Mouse (Mus musculus) embryonic facial prominence, embryonic 12.5 days (tissue): ENCODE data around the gene Lef1. TPM values are rescaled to one million over a fixed set of nuclear protein-coding genes. Genes with fewer than 3 reads are reported as not detected.
A peak's percentile ranks its signal among the peaks of the same experiment; 100 is the strongest.

Experiments used
- ATAC-seq: fragments of 200-750 bp; cut with Nextera tagmentation; 2 replicates; pipeline ENCODE4 v1.8.0; 2017; ENCODE audit not compliant: insufficient number of reproducible peaks, insufficient read depth, low FRiP score, low TSS enrichment
- H3K27ac ChIP-seq: fragments of 300-500 bp; sonication (generic); 2 replicates; pipeline ENCODE4 v1.5.1; 2016; ENCODE audit warnings: mild to moderate bottlenecking
- H3K27me3 ChIP-seq: fragments of 300-500 bp; sonication (generic); 2 replicates; pipeline ENCODE4 v1.6.1; 2016; ENCODE audit warnings: mild to moderate bottlenecking, moderate library complexity
- H3K36me3 ChIP-seq: fragments of 300-500 bp; sonication (generic); 2 replicates; pipeline ENCODE4 v1.6.1; 2016; ENCODE audit warnings: mild to moderate bottlenecking
- H3K4me1 ChIP-seq: fragments of 300-500 bp; sonication (generic); 2 replicates; pipeline ENCODE4 v1.6.1; 2016
- H3K4me2 ChIP-seq: fragments of 300-500 bp; sonication (generic); replicated peaks from 2 replicates; pipeline ENCODE4 v1.6.1; 2016; ENCODE audit warnings: mild to moderate bottlenecking, moderate library complexity
- H3K4me3 ChIP-seq: fragments of 300-500 bp; sonication (generic); 2 replicates; pipeline ENCODE4 v1.5.1; 2016; ENCODE audit warnings: mild to moderate bottlenecking
- H3K9ac ChIP-seq: fragments of 300-500 bp; sonication (generic); 2 replicates; pipeline ENCODE4 v1.6.1; 2016; ENCODE audit warnings: mild to moderate bottlenecking, moderate library complexity
- H3K9me3 ChIP-seq: fragments of 300-500 bp; sonication (generic); 2 replicates; pipeline ENCODE4 v1.6.1; 2016; ENCODE audit warnings: mild to moderate bottlenecking, moderate library complexity
- WGBS: fragments of 180-500 bp; shearing (Covaris S2); methylation state at CpG from one replicate; pipeline ENCODE4 v1.1.7; 2016; 5-methylcytosine and 5-hydroxymethylcytosine counted together
- polyA plus RNA-seq: library from polyadenylated mRNA; unstranded; fragments of >200 nt; fragmentation: Nextera tagmentation; extraction: Ambion mirVana; gene quantifications from 2 replicates; pipeline ENCODE4 v1.2.1, GENCODE M21; 2016

The Lef1 gene
- 107 TPM in 2 replicates for polyA plus RNA-seq

DNA sequence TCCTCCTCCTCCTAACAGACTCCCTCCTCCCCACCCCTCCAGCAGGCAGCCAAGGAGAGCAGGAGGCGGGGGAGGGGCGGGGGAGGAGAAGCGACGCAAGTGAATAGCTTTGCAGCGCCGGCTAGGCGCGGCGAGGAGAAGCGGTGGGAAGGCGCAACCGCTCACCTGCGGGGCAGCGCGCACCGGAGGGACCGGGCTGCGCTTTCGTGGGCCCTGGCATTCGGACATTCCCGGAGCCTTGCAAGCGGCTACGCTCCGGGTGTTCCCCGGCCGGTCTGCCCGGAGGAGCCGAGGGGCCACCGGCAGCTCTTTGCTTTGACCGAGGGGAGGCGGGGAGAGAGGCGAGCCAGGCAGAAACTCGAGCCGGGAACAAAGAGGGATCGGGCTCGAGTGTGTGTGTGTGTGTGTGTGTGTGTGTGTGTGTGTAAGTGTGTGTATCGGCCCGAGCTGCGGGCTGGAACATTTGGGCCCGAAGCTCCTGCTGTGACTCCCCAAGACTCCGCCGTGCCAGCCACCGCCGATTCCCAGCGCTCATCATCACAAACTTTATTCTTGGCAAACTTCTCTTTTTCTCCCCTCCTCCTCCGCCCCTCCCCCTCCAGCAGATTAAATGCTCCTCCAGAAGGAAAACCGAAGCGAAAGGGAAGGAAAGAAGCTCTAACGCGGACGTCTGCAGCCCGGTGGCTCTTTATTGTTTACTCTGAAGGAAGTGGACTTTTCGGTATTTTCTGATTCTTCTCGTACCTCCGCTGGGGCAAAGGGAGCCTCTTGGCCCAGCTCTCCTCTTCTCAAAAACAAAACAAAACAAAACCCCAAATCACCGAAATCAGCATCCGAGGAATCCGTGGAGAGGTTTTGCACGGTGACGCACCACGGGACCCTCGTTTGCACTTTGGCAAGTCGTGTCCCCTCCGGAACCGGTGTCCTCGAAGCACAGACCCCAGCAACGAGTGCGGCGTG lies at the start of gene Lef1:
Lef1 (plus strand) TSS at position 281 of the 960 bp plus-strand sequence.
- peak; percentile 23; the same call in 1 of the 2 replicates for ATAC-seq

DNA sequence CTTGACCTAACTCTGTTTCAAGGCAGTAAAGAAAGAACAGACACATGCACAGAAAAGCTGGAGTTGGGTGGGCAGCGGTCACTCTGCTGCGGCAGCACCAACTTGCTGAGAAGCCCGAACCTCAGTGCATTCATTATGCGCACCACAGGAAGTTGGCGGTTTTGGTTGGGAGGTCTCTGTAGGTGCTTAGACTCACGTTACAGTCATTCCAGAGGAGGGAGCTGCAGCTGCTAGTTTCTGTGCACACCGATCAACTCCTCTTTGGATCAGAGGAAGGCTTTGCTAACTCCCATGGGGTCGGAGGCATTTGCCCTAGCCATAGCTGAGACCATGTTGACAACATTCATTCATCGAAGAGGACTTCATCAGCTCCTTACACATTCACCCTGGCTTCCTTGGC lies 45.3 kb upstream of the Lef1 start:
- H3K27me3 ChIP-seq = no peaks in the 10 kb centered on the region
- WGBS = 75% methylated on average over 9 of the region's 9 CpGs
- H3K27ac ChIP-seq = no peak overlapping the region
- no peak overlapping the region for H3K4me3 ChIP-seq
- ATAC-seq = no peak
- H3K36me3 ChIP-seq = no peaks in the 10 kb centered on the region
- peaks cover 6% of the 10 kb centered on the region; the same call in 1 of the 2 replicates for H3K4me1 ChIP-seq
- no peak overlapping the region for H3K9ac ChIP-seq
- no peaks in the 10 kb centered on the region for H3K9me3 ChIP-seq
- H3K4me2 ChIP-seq = no peak overlapping the region

More for the DNA sequence above, at the start of gene Lef1:
- H3K36me3 ChIP-seq = no peaks in the 10 kb centered on the region
- peak within 1 kb of the TSS; percentile 80 for H3K4me2 ChIP-seq
- peak within 1 kb of the TSS; percentile 68 for H3K4me3 ChIP-seq
- peaks cover 32% of the 10 kb centered on the region for H3K27me3 ChIP-seq
- H3K9ac ChIP-seq = peak within 1 kb of the TSS; percentile 82
- no peaks in the 10 kb centered on the region for H3K9me3 ChIP-seq
- WGBS = under 1% methylated on average over 61 of the region's 69 CpGs
- H3K4me1 ChIP-seq = peaks cover 29% of the 10 kb centered on the region
- H3K27ac ChIP-seq = peak within 1 kb of the TSS; percentile 88

DNA sequence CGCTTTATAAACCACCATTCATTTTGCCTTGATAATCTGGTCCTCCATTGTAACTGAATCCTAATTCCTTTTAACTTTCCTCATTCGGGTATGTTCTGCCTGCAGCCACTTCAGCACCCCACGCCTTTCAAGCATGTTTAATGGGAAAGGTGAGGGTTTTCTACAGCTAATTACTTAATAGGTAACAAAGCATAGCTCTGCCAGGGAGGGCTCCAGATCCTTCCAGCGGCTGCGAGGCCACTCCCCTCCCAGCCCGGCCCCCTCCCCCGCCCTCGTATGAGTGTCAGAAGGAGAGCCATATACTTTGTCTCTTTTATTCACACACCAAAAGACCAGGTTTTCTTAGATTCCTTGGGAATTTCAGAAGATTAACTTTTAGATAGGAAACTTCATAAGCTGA lies 44.1 kb upstream of the Lef1 start:
- WGBS = 23% methylated on average over 8 of the region's 8 CpGs
- no peak overlapping the region for H3K9ac ChIP-seq
- peaks cover 6% of the 10 kb centered on the region; the same call in 1 of the 2 replicates for H3K4me1 ChIP-seq
- H3K27ac ChIP-seq = no peak overlapping the region
- no peak overlapping the region for H3K4me3 ChIP-seq
- H3K27me3 ChIP-seq = no peaks in the 10 kb centered on the region
- H3K4me2 ChIP-seq = 0 out of 2 replicates have a peak overlapping the region, but pooled peaks have one; percentile 9
- no peak for ATAC-seq
- no peaks in the 10 kb centered on the region for H3K9me3 ChIP-seq
- no peaks in the 10 kb centered on the region for H3K36me3 ChIP-seq

DNA sequence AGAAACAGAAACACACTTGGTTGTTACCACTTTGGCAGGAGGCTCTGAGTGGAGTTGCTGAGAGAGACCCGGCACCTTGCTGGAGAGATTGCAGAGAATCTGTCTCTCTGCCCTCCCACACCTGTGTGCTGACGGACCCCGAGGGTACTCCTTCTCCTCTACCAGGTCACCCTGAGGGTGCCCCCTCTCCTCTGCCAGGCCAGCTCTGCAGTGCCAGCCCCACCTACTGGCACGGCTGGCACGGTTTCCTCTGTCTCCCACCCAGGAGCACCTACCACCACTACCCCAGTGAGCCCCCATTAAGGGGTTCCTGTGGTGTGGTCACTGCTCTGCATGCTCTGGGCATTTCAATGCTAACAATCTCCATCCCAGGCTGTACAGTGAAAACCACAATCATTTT lies 42.3 kb upstream of the Lef1 start:
- peaks cover 6% of the 10 kb centered on the region; the same call in 1 of the 2 replicates for H3K4me1 ChIP-seq
- no peak for ATAC-seq
- no peaks in the 10 kb centered on the region for H3K27me3 ChIP-seq
- H3K9me3 ChIP-seq = no peaks in the 10 kb centered on the region
- H3K9ac ChIP-seq = no peak overlapping the region
- no peak overlapping the region for H3K27ac ChIP-seq
- H3K36me3 ChIP-seq = no peaks in the 10 kb centered on the region
- H3K4me2 ChIP-seq = no peak overlapping the region
- 90% methylated on average over 5 of the region's 5 CpGs for WGBS
- no peak overlapping the region for H3K4me3 ChIP-seq

DNA sequence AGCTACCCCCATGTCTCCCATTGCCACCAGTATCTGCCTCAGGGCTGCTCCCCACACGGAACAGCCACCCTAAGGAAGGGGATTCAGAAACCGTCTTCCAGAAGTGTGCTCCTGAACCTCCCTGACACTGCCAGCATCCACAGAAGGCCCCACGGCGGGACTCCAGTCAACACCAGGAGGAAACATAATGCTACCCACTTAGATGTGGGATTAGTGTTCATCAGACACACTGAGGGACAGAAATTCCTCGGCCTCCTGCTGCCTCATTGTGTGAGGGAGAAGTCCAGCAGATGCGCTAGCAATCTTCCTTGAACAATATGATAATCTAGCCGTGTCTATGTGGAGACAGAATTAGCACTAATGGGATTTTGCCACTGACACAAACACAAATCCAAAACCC lies 40.1 kb upstream of the Lef1 start:
- H3K27ac ChIP-seq = no peak overlapping the region
- no peaks in the 10 kb centered on the region; the same call in 1 of the 2 replicates for H3K27me3 ChIP-seq
- H3K4me1 ChIP-seq = peaks cover 6% of the 10 kb centered on the region; the same call in 1 of the 2 replicates
- H3K4me3 ChIP-seq = no peak overlapping the region
- ATAC-seq = no peak
- 54% methylated on average over 7 of the region's 7 CpGs for WGBS
- no peaks in the 10 kb centered on the region for H3K9me3 ChIP-seq
- H3K36me3 ChIP-seq = no peaks in the 10 kb centered on the region
- no peak overlapping the region for H3K4me2 ChIP-seq
- no peak overlapping the region for H3K9ac ChIP-seq

DNA sequence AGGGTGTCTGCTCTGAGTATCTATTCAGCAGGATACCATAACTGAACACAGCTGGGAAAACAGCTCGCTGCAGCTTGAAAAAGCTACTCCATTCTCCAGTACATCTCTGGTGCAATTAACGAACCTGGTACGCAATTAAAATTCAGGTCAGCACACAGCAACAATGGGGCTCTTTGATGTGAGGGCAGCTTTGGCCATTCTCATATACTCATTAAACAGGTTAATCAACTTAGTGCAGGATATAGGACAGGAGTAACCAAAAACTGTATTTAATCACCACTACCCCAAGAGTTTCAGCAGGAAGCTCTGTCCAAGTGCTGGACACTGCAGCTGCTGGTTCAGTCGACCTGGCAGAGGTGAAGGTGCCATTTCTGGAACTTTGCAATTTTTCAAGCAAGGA lies 37.6 kb upstream of the Lef1 start:
- no peak for ATAC-seq

DNA sequence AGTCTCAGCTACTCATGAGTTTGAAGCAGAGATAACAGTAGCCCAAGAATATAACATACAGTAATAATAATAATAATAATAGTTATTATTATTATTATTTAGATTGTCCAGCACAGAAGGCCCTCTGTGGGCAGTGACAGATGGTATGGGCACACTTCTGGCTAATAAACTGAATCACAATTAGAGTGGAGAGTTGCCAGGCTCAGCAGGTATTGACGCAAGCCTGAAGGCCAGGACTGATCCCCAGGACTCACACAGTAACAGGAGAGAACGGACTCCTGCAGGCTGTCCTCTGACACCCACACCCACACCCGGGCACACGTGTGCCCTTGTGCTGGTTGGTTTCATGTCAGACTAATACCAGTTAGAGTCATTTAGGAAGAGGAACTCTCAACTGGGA lies 36.3 kb upstream of the Lef1 start:
- H3K27me3 ChIP-seq = no peaks in the 10 kb centered on the region; the same call in 1 of the 2 replicates
- no peak overlapping the region for H3K4me3 ChIP-seq
- no peak overlapping the region for H3K4me2 ChIP-seq
- H3K36me3 ChIP-seq = no peaks in the 10 kb centered on the region
- H3K9ac ChIP-seq = no peak overlapping the region
- ATAC-seq = no peak
- H3K4me1 ChIP-seq = no peaks in the 10 kb centered on the region
- 84% methylated on average over 4 of the region's 4 CpGs for WGBS
- H3K9me3 ChIP-seq = no peaks in the 10 kb centered on the region
- H3K27ac ChIP-seq = no peak overlapping the region

More for the DNA sequence above, 37.6 kb upstream of the Lef1 start:
- Histone ChIP-seq H3K4me2 (no peak overlapping the region), H3K9me3 (no peaks in the 10 kb centered on the region), H3K36me3 (no peaks in the 10 kb centered on the region), H3K4me1 (no peaks in the 10 kb centered on the region), H3K4me3 (no peak overlapping the region), H3K27me3 (no peaks in the 10 kb centered on the region; the same call in 1 of the 2 replicates), H3K27ac (no peak overlapping the region), H3K9ac (no peak overlapping the region)
- WGBS = 47% methylated on average over 4 of the region's 4 CpGs

DNA sequence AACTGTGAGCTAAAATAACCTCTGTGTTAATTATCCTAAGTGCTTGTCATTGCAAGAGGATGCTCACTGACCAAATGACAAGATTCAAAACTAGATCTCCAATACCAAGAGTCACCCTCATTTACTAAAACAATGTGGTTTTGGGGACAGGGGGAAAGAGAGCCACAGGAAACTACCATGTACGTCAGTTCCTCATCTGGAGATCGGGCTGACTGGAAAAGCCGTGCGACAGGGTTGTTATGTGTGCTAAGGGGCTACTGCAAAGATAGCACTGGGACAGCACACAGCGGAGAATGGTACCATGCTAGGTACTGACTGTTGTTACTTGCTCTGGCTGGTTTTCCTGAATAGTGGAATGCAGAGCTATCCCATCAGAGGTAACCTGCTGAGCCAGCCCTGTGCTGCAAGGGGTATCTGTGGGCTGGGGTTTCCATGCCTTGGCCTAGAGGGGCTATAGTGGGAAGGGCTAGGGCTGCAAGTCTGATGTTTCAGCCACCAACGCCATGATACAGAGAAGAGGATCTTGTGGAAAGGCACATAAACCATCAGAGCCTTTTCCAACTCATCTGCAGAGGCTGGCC lies 32.1 kb upstream of the Lef1 start:
- Histone ChIP-seq H3K4me1 (no peaks in the 10 kb centered on the region), H3K4me2 (no peak overlapping the region), H3K27me3 (no peaks in the 10 kb centered on the region; the same call in 1 of the 2 replicates), H3K36me3 (no peaks in the 10 kb centered on the region), H3K4me3 (no peak overlapping the region), H3K27ac (no peak overlapping the region), H3K9ac (no peak overlapping the region), H3K9me3 (no peaks in the 10 kb centered on the region)
- WGBS = 85% methylated on average over 6 of the region's 6 CpGs
- ATAC-seq = no peak

DNA sequence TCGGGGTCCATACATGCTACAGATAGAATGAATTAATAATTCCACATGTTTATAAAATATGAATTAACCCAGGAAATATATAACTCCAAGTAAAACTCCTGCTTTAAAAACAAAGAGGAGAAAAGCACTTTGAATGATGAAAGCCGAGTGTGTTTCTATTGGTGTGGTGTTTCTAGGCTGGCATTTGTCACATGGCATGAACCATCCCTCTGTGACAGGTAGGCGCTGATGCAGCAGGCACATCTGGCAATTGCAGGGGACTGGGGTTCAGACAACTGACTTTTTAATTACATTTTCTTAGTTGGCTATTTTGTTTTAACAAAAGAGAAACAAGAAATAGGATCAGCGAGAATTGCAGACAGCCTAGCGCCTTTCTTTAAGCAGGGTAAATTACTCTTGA lies 31.6 kb upstream of the Lef1 start:
- Histone ChIP-seq H3K4me1 (no peaks in the 10 kb centered on the region), H3K9me3 (no peaks in the 10 kb centered on the region), H3K27ac (no peak overlapping the region), H3K9ac (no peak overlapping the region), H3K4me2 (no peak overlapping the region), H3K27me3 (no peaks in the 10 kb centered on the region; the same call in 1 of the 2 replicates), H3K4me3 (no peak overlapping the region), H3K36me3 (no peaks in the 10 kb centered on the region)
- no peak for ATAC-seq
- 61% methylated on average over 5 of the region's 5 CpGs for WGBS

DNA sequence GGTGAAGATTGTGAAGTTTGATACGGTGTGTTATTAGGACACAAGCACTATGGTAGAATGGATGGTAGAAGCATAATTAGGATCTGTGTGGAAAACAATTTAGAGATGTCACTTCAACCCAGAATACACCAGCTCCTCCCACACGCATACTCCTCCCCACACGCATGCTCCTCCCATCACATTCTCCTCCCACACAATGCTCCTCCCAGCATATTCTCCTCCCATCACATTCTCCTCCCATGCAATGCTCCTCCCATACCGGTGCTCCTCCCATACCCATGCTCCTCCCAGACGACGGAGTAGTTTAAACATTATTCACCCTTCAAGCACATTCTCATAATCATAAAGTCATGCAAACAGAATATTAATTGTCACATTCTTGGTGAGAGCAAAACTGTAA lies 26.5 kb upstream of the Lef1 start:
- H3K27ac ChIP-seq = no peak overlapping the region
- no peak for ATAC-seq
- H3K36me3 ChIP-seq = no peaks in the 10 kb centered on the region
- H3K4me1 ChIP-seq = 0 out of 2 replicates have a peak, but pooled peaks cover 3% of the 10 kb centered on the region
- WGBS = 66% methylated on average over 6 of the region's 6 CpGs
- no peaks in the 10 kb centered on the region for H3K9me3 ChIP-seq
- peaks cover 19% of the 10 kb centered on the region for H3K27me3 ChIP-seq
- H3K9ac ChIP-seq = no peak overlapping the region
- H3K4me3 ChIP-seq = no peak overlapping the region
- no peak overlapping the region for H3K4me2 ChIP-seq

DNA sequence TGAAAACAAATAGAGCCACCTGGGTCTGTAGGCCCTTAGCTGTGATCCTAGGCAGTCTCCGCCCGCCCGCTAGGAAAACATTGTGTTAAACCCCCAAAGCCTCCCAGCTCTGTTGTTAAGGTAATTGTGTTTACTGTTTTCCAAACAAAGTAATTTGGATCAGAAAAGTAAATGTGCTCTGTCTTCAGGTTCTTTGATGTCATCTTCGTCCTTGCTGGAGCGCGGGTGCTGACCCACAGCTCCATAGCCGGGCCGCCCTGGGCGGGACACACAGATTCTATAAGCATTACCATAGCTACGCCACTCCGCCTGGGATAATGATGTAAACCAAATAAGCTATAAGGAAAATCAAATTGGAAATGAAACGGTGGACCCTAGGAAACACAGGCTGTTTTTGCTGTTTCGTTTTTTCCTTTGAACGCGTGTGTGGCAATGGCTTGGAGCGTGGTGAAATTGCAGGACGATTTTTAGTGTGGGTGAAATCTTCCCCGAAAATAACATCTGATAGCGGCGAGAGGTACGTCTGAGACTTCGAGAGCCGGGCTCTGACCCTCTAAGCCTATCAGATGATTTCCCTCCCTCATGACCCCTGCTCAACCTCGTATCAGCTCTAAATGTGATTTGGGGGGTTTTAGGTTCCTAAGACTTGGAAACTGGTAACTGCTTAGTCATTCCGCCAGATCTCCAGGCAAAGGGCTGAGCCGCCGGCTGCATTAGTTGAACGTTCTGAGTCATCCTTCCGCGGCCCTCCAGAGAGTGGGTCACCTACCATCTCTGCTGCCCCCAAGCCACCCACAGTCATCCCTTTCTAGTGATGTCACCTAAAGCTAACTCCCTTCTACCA lies 25.3 kb upstream of the Lef1 start:
- WGBS = 6% methylated on average over 30 of the region's 30 CpGs
- Histone ChIP-seq H3K9ac (0 out of 2 replicates have a peak overlapping the region, but pooled peaks have one; percentile 27), H3K36me3 (no peaks in the 10 kb centered on the region), H3K27me3 (peaks cover 19% of the 10 kb centered on the region), H3K4me1 (0 out of 2 replicates have a peak, but pooled peaks cover 3% of the 10 kb centered on the region), H3K4me3 (peak overlapping the region; percentile 32), H3K4me2 (peak overlapping the region; percentile 51), H3K27ac (no peak overlapping the region), H3K9me3 (no peaks in the 10 kb centered on the region)
- ATAC-seq = no peak
